Mouse (Mus musculus): ENCODE data around the gene Cox19.

GRCm38 (mm10) chr5:139380385-139381248 lies 29.4 kb upstream of the Cox19 start:
- TF ChIP-seq EP300 (IDR thresholded peaks at IDR 0.05; ENCODE audit: insufficient read depth, low read depth, low read length) (peak; percentile 27; the same call in 1 of the 2 replicates), POLR2A (IDR thresholded peaks at IDR 0.05; ENCODE audit: insufficient read depth, low read depth, low read length) (peak; percentile 62), CTCF (IDR thresholded peaks at IDR 0.05) (no peak)

All from heart, adult 2 months (tissue).